10 mouse cellular contexts compared by ENCODE assay signal in the genomic region with DNA sequence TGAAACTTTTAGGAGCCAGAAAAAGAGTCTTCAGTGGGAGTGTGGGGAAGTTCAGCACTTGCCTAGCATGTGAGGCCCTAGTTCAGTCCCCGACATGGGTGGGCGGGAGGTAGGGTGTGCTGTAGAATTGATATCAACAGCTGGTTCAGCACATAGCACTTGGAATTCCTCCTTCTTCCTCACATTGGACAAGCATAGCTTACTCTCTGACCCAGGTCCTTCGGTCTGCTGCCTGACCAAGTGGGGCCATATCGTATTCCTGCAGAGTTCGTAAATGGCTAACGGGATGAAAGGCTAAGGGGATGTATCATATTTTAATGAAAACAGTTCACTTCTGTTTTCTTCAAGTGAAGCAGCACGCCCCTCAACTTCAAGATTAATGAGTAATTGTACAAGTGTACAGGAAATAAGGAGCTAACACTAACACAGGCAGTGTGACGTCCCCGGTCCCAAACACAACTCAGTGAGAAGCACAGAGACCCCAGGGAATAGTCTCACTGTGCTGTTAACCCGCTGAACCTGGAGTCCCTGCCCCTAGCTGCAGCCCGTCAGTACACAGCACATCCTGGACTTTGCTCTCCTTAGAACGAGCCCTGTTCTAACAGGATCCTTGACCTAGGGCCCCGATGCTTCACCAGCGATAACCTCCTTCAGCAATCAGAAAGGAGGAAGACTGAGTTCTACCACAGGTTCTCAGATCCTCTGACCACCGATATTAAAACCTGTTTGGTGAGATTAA. TPM values are rescaled to one million over a fixed set of nuclear protein-coding genes. Genes with fewer than 3 reads are reported as not detected.
DNase-seq lines count a peak whose midpoint lies in the region; ATAC-seq and TF ChIP-seq lines count a peak whose summit lies in the region.
"Had no signal": no experiment of that assay in that cellular context is flagged by ENCODE, and none has a peak within 500 bp of the region (broad histone marks: within the 10 kb centered on the region; RNA-seq: fewer than 3 reads in every experiment).

No protein-coding gene starts in this region.

- TF ChIP-seq POLR2A in thymus, adult 2 months (IDR thresholded peaks at IDR 0.05; ENCODE audit: control insufficient read depth, extremely low read depth, insufficient read depth, low read length, poor library complexity): no peak

- H3K27me3 ChIP-seq in hindbrain, embryonic 13.5 days: no peaks in the 10 kb centered on the region
- H3K27me3 ChIP-seq in hindbrain, embryonic 11.5 days (ENCODE audit: control insufficient read depth, insufficient read depth, low read length): no peaks in the 10 kb centered on the region
- H3K27me3 ChIP-seq in thymus, adult 2 months (ENCODE audit: control insufficient read depth, insufficient read depth, low read length): no peaks in the 10 kb centered on the region

- ATAC-seq in hindbrain, embryonic 13.5 days (ENCODE audit: low FRiP score): no peak
- ATAC-seq in hindbrain, embryonic 11.5 days (ENCODE audit: low FRiP score): no peak
- no peak for ATAC-seq in cerebellum, adult (ENCODE audit: insufficient number of reproducible peaks, low FRiP score, low TSS enrichment)

- no peaks in the 10 kb centered on the region for H3K9me3 ChIP-seq in hindbrain, embryonic 13.5 days
- no peaks in the 10 kb centered on the region for H3K9me3 ChIP-seq in hindbrain, embryonic 11.5 days (ENCODE audit: control insufficient read depth, low read length)

- H3K4me1 ChIP-seq in hindbrain, embryonic 13.5 days (replicated peaks): peaks cover 11% of the 10 kb centered on the region; the same call in 1 of the 2 replicates
- no peaks in the 10 kb centered on the region for H3K4me1 ChIP-seq in hindbrain, embryonic 11.5 days (replicated peaks; ENCODE audit: control insufficient read depth, insufficient read depth, low read length)
- H3K4me1 ChIP-seq in thymus, adult 2 months (replicated peaks; ENCODE audit: control insufficient read depth, insufficient read depth, low read length): peaks cover 19% of the 10 kb centered on the region

- H3K9ac ChIP-seq in hindbrain, embryonic 13.5 days: no peak overlapping the region
- no peak overlapping the region for H3K9ac ChIP-seq in hindbrain, embryonic 11.5 days (ENCODE audit: low read depth, low read length)
- H3K9ac ChIP-seq: liver, embryonic 14.5 days had no signal

- no peak overlapping the region for H3K4me2 ChIP-seq in hindbrain, embryonic 13.5 days
- H3K4me2 ChIP-seq in hindbrain, embryonic 11.5 days (replicated peaks; ENCODE audit: low read depth, low read length): no peak overlapping the region

- no peaks in the 10 kb centered on the region; the same call in 1 of the 2 replicates for H3K36me3 ChIP-seq in hindbrain, embryonic 13.5 days
- H3K36me3 ChIP-seq in hindbrain, embryonic 11.5 days (ENCODE audit: control insufficient read depth, insufficient read depth, low read length): no peaks in the 10 kb centered on the region
- peaks cover 4% of the 10 kb centered on the region; the same call in 1 of the 2 replicates for H3K36me3 ChIP-seq in thymus, adult 2 months (ENCODE audit: control insufficient read depth, insufficient read depth, low read length)

- peak overlapping the region; percentile 68; the same call in 1 of the 2 replicates for H3K27ac ChIP-seq in hindbrain, embryonic 13.5 days
- no peak overlapping the region for H3K27ac ChIP-seq in hindbrain, embryonic 11.5 days (ENCODE audit: low read depth, low read length)
- peak overlapping the region; percentile 75 for H3K27ac ChIP-seq in thymus, adult 2 months (ENCODE audit: control insufficient read depth, insufficient read depth, low read length)
- H3K27ac ChIP-seq: liver, embryonic 14.5 days had no signal

- no peak for DNase-seq in hindbrain, embryonic 11.5 days (ENCODE audit: low spot score)
- DNase-seq in thymus, adult 2 months: no peak
- no peak for DNase-seq in thymus, postnatal 14 days
- peak; percentile 62 for DNase-seq in kidney, postnatal 14 days
- DNase-seq in yolk sac, embryonic 10.5 days (ENCODE audit: low spot score): peak; percentile 81
- no peak for DNase-seq in embryo, embryonic 9.5 days (ENCODE audit: extremely low spot score)
- DNase-seq: adrenal gland, adult 8-10 months had no signal

- WGBS in hindbrain, embryonic 13.5 days: 80% methylated on average over 15 of the region's 15 CpGs
- WGBS in hindbrain, embryonic 11.5 days: 68% methylated on average over 15 of the region's 15 CpGs
- WGBS in thymus, adult 2 months: 74% methylated on average over 15 of the region's 15 CpGs

- TF ChIP-seq CTCF in thymus, adult 2 months (IDR thresholded peaks at IDR 0.05; ENCODE audit: borderline replicate concordance, control insufficient read depth, extremely low read depth, insufficient read depth, low read length, poor library complexity): no peak

- H3K4me3 ChIP-seq in hindbrain, embryonic 13.5 days: no peak overlapping the region
- no peak overlapping the region for H3K4me3 ChIP-seq in hindbrain, embryonic 11.5 days (ENCODE audit: low read depth, low read length)
- H3K4me3 ChIP-seq in thymus, adult 2 months (ENCODE audit: control insufficient read depth, insufficient read depth, low read length): no peak overlapping the region

RNA-seq across cellular contexts. Expression of a gene that starts 18.6 kb away (rescaled TPM):
- polyA plus RNA-seq in hindbrain, embryonic 13.5 days (2015; fragmentation: Nextera tagmentation; extraction: Ambion mirVana): 111 and 118 TPM in 2 replicates
- 196 and 203 TPM in 2 replicates for polyA plus RNA-seq in hindbrain, embryonic 11.5 days (2014; fragmentation: Nextera tagmentation; extraction: Ambion mirVana)
- polyA plus RNA-seq in thymus, adult 2 months (2012; rRNA removed): 203 and 210 TPM in 2 replicates

RNA-seq across cellular contexts. Expression of a gene that starts 18.7 kb away (rescaled TPM):
- 254 and 257 TPM in 2 replicates for polyA plus RNA-seq in hindbrain, embryonic 13.5 days (2015; fragmentation: Nextera tagmentation; extraction: Ambion mirVana)
- polyA plus RNA-seq in hindbrain, embryonic 11.5 days (2014; fragmentation: Nextera tagmentation; extraction: Ambion mirVana): 318 and 336 TPM in 2 replicates
- polyA plus RNA-seq in thymus, adult 2 months (2012; rRNA removed): 150 and 171 TPM in 2 replicates

RNA-seq across cellular contexts. Expression of a gene that starts 30.6 kb away (rescaled TPM):
- polyA plus RNA-seq in hindbrain, embryonic 13.5 days (2015; fragmentation: Nextera tagmentation; extraction: Ambion mirVana): 38.5 and 52.2 TPM in 2 replicates
- polyA plus RNA-seq in hindbrain, embryonic 11.5 days (2014; fragmentation: Nextera tagmentation; extraction: Ambion mirVana): 37.5 and 43.2 TPM in 2 replicates
- 173 and 184 TPM in 2 replicates for polyA plus RNA-seq in thymus, adult 2 months (2012; rRNA removed)

RNA-seq across cellular contexts. Expression of a gene that starts 45.1 kb away (rescaled TPM):
- polyA plus RNA-seq in hindbrain, embryonic 13.5 days (2015; fragmentation: Nextera tagmentation; extraction: Ambion mirVana): 5.0 and 5.9 TPM in 2 replicates
- polyA plus RNA-seq in hindbrain, embryonic 11.5 days (2014; fragmentation: Nextera tagmentation; extraction: Ambion mirVana): 7.1 and 7.9 TPM in 2 replicates
- 210 and 212 TPM in 2 replicates for polyA plus RNA-seq in thymus, adult 2 months (2012; rRNA removed)

RNA-seq across cellular contexts. Expression of a gene that starts 47.8 kb away (rescaled TPM):
- polyA plus RNA-seq in hindbrain, embryonic 13.5 days (2015; fragmentation: Nextera tagmentation; extraction: Ambion mirVana): 670 and 677 TPM in 2 replicates
- polyA plus RNA-seq in hindbrain, embryonic 11.5 days (2014; fragmentation: Nextera tagmentation; extraction: Ambion mirVana): 553 and 590 TPM in 2 replicates
- 265 and 352 TPM in 2 replicates for polyA plus RNA-seq in thymus, adult 2 months (2012; rRNA removed)

Comparison
In these comparisons a context has a peak if more than half of its experiments do, and no peak if none do; other contexts are left out.
1. DNase-seq: peak in kidney, postnatal 14 days (single experiment) and yolk sac, embryonic 10.5 days (single experiment); none in hindbrain, embryonic 11.5 days (single experiment), thymus, adult 2 months (single experiment), thymus, postnatal 14 days (single experiment) and embryo, embryonic 9.5 days (single experiment).